Mouse (Mus musculus): ENCODE measurements at regions not wholly inside any gene's neighbourhood (a gene's known extent, or its start where the extent isn't known, plus 50 kb on each side); places are given as distances from the start of the nearest gene placed in this dataset.
A peak's percentile ranks its signal among the peaks of the same experiment; 100 is the strongest.
"Not testable (repeated sequence)": the region's sequence is repeated elsewhere in the genome, so short reads cannot be mapped to it uniquely, and the experiment has no call there.

GRCm38 (mm10) chr12:48223298-48223697 is 1159.2 kb upstream of the Foxg1 start:
- intact Hi-C loops (cut with DNase I), result no loop called here
- DNase-seq (ENCODE audit: low spot score in 2 of 2), result no peak

DNA sequence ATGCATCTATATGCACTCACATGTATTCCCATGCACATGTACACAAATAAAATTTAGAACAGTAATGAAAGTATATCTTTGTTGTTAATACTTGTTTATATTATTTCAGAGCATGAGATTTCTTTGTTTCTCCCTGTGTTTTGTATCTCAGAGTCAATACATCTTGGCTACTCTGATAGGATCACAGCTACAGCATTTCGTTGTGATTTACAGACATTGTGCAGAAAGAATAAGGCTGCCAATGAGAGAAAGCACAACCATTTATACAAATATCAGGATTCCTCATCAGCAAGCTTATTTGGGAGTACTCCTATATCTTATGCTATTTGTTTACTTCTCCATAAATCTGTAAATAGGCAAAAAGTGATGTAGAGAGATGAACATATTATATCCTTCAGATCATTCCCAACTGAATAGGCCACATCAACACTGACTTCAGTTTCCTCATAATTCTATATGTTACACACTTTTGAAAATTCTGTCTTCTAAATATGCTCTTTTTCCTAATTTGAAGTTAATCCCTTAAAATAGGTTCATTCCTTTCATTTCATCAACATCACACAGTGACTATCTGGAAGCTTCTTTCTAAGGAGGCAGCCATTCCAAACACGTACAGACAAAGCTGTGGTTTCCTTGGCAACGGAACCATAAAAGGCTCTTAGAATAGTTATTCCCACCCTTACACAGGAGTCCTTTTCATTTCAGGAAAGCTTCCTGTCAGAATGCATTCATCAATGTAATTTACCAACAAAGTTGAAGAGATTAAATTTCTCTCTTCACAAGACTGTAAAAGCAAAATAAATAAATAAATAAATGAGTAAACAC is 1160.3 kb upstream of the Foxg1 start:
- intact Hi-C loops (cut with DNase I), result no loop called here
- DNase-seq (ENCODE audit: low spot score in 2 of 2), result peak; percentile 57 to 86

- intact Hi-C loops (cut with DNase I), result no loop called here
- no peak for DNase-seq (ENCODE audit: low spot score in 2 of 2)
Observed at GRCm38 (mm10) chr12:48181831-48182230, 1200.6 kb upstream of the Foxg1 start.

DNA sequence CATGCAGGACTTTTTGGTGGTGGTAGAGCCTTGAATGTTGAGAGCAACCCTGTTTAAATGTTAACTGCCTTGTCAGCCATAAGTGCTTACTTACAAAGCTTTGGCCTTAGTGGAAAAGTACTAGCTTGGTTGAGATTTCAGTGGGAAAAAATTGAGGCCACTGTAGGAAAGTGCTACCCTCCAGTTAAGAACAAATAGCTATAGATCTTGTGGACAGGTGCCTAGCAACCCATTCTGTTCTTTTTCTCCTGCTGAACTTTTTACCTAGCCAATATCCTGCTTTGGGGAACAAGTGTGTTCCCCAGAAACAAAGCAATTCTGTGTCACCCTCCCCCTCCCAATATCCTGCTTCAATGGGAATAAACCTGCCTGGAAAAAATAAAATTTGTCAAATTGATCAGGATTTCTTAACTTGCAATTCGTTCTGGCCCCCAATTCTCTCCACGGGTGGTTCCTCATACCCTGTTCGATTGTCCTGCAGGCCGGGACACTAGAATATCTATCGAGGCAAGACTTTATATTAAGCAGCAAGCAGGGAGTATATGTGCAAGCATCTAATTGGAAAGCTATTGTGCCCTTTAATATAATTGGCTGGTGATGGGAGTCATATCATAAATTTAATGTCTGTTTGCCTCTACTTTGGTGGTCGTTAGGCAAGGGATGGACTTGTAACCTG is 1208.4 kb upstream of the Foxg1 start:
- intact Hi-C loops (cut with DNase I), result no loop called here
- no peak for DNase-seq (ENCODE audit: low spot score in 2 of 2)

DNA sequence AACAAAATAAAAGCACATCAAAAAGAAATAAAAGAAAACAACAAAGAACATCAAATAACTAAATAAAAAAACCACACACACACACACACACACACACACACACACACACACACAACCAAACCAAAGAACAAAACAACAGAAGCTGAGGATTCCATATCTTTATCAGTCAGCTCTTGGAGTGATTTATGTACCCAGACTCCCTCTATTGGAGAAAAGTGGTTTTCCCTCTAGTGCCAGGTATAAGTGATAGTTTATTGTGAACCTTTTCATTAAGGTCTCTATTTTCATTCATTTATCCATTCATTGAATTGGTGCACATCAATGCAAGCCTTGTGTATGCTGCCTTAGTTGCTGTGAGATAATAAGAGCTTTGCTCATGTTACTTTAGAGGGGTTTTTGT is 1236.3 kb upstream of the Foxg1 start:
- intact Hi-C loops (cut with DNase I), result no loop called here
- DNase-seq (ENCODE audit: low spot score in 2 of 2), result peak; percentile 7 to 22

- DNase-seq (ENCODE audit: low spot score in 2 of 2), result no peak
- intact Hi-C loops (cut with DNase I), result no loop called here
Observed at GRCm38 (mm10) chr12:48122996-48123395, 1259.5 kb upstream of the Foxg1 start.

DNA sequence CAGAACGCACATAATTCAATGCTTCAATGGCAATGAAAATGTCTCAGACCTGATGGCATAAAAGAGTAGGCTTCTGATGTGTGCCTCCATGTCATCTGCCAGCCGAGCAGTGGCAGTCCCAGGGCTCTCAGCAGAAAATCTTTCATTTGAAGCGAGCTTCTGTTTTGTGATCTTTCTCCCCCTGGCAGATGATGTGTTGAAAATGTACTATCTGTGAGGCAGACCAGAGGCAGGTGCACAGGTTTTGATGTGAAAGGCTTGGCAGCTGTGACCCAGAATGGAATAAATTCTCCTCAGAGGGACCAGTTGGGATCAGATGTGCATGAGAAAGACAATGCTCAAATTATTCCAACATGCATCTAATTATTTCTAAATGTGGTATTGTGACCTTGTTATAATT is 1281.0 kb upstream of the Nova1 start:
- no peak for DNase-seq (ENCODE audit: low spot score in 2 of 2)
- intact Hi-C loops (cut with DNase I), result no loop called here

DNA sequence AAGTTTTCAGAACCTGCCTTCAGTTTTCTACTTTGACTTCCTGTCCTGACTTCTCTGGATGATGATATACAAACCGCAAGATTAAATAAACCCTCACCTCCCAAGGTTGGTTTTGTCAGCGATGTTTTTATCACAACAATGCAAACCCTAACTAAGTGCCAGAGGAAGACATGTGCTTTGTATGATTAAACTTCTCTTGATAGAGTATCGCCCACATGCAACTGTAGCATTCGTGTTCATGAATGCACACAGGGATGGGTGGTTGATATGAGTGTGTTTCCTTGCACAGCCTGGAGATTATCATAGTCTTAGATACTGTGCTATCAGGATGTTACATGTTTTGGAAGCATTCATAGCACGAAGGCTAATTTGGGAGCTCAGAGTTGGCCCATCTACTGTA is 1268.3 kb upstream of the Nova1 start:
- intact Hi-C loops (cut with DNase I), result no loop called here

GRCm38 (mm10) chr12:48083377-48083776 is 1264.6 kb upstream of the Nova1 start:
- DNase-seq (ENCODE audit: low spot score in 2 of 2), result no peak
- intact Hi-C loops (cut with DNase I), result no loop called here

More for the DNA sequence above, 1268.3 kb upstream of the Nova1 start:
- no peak for DNase-seq (ENCODE audit: low spot score in 2 of 2)

- no peak for DNase-seq (ENCODE audit: low spot score in 2 of 2)
- intact Hi-C loops (cut with DNase I), result no loop called here
Observed at GRCm38 (mm10) chr12:48062620-48062942, 1243.9 kb upstream of the Nova1 start.

DNA sequence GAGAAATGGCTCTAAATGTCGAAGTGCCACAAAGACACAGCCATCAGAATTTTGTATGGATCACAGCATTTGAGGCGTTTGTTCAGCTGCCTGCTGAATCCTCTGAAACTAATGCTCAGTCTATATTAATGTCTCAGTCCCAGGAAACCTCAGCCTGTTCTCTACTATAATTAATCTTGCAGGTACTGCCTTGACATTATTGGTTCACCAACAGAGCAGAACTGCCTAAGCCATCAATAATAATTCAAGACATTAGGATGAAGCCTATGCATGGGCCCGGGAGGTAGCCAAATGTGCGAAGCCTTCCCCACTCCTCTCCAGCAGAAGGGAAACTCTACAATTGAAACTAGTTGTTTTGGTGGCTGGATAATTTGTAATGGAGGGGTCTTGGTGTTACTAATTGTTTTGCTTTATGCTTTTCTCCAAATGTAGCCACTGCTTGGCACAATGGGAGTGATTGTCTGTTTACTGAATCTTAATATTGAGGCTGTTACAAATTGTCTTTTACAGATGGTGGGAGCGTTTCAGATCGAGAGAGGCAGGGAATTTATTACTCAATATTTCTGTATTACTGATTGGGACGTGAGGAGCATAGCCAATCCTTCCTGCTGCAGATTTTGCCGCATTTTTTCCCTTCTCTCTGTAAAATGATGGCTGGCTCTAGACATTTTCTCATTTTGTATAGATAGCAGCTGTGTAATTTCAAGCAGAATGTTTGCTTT is 1243.3 kb upstream of the Nova1 start:
- DNase-seq (ENCODE audit: low spot score in 2 of 2), result no peak
- intact Hi-C loops (cut with DNase I), result no loop called here

DNA sequence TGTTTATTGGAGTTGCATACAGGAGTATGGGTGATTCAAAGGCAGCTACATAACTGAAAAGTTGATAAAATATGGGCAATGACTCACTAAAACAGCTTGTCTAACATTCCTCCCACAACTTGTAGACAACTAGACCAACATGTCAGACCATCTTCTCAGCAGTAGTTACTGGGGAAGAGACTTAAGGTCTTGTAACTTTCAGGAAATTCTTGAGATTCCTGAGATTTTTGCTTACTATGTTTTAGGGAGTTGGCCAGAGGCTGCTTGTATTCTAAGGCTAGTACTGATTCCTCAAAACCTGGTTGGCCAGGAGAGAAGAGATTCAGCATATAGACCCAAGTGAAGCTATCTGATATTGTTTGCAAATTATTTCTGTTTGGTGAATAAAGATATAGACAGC is 1201.7 kb upstream of the Nova1 start:
- no peak for DNase-seq (ENCODE audit: low spot score in 2 of 2)
- intact Hi-C loops (cut with DNase I), result no loop called here

- intact Hi-C loops (cut with DNase I), result no loop called here
- peak in 1 of 2 experiments; percentile 31 for DNase-seq (ENCODE audit: low spot score in 2 of 2)
Observed at GRCm38 (mm10) chr12:47975868-47976267, 1157.1 kb upstream of the Nova1 start.

DNA sequence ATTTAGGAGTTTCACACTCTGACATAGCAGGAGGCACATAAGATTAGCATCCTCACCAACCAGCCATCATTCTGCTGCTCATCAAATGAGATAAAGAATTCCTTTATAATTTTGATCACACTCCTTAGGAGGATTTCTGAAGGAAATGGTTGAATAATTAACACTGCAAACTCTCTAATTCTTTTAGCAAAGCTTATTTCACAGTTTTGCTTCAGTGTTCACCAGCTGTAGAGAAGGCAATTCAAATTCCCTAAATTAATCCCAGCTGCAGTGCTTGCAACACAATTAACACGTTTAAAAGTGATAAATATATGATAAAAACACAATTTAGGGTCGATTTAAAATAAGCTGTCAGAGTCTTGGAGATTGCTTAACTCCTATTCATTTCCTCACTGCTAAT is 1150.9 kb upstream of the Nova1 start:
- intact Hi-C loops (cut with DNase I), result no loop called here
- no peak for DNase-seq (ENCODE audit: low spot score in 2 of 2)

- intact Hi-C loops (cut with DNase I), result no loop called here
- no peak for DNase-seq (ENCODE audit: low spot score in 2 of 2)
Observed at GRCm38 (mm10) chr12:47954330-47954729, 1135.6 kb upstream of the Nova1 start.

DNA sequence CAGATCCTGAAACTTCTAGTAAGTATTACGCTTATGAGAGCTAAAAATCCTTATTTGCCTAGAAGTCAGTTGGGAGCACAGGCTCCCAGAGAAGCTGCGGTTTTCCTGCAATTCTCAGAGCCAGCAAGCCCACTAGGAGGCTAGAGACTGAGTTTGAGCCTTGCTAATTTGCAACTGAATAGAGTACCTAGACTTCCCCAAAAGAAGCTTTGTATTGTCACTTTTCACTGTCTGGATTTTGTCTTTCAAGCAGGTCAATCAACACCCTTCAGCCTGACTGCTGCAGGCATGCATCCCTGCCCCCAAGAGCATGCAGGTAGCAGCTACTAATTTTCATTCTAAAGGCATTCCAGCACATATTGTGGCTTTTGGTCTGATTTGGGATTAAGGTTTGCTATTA is 1120.8 kb upstream of the Nova1 start:
- DNase-seq (ENCODE audit: low spot score in 2 of 2); intact Hi-C loops (cut with DNase I): not testable (repeated sequence)

DNA sequence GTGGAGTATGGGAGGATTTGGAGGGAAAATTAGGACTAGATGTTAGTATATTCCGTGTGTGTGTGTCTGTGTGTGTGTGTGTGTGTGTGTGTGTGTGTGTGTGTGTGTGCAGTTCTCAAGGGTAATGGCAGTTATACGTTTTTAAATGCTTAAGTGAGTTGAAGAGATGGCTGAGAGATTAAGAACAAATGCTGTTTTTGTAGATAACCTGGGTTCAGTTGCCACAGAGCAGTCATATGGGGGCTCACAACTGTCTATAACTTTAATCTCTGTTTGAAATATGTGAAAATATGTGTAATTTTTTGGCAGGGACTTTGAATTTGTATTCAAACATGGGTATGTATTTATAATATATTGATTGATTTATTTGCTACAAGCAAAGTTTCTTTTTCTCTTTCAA is 1108.3 kb upstream of the Nova1 start:
- no peak for DNase-seq (ENCODE audit: low spot score in 2 of 2)
- intact Hi-C loops (cut with DNase I), result no loop called here

Measured in left cerebral cortex, postnatal 14 days (tissue).